Mouse (Mus musculus) G1E (cell line): ENCODE measurements around the gene Cyth1.

Experiments used
- CTCF ChIP-seq: IDR thresholded peaks from 2 replicates; pipeline ENCODE4 v1.5.1; 2012; ENCODE audit warnings: low read depth, low read length, inconsistent platforms, mixed read lengths
- GATA1 ChIP-seq: IDR thresholded peaks from 2 replicates; pipeline ENCODE4 v1.6.1; 2012; ENCODE audit warnings: borderline replicate concordance, low read length, inconsistent platforms, mixed read lengths
- POLR2AphosphoS5 ChIP-seq: IDR thresholded peaks from 2 replicates; pipeline ENCODE4 v1.6.1; 2012; ENCODE audit warnings: low read depth, low read length, inconsistent platforms; ENCODE audit not compliant: insufficient replicate concordance
- TAL1 ChIP-seq: conservative IDR thresholded peaks from 2 replicates; pipeline ENCODE4 v1.6.1; 2012; ENCODE audit warnings: low read depth, low read length, inconsistent platforms, mixed read lengths

GRCm38 (mm10) chr11:118091002-118091670, 157.3 kb downstream of the Cyth1 start:
- 0 out of 2 replicates have a peak, but pooled peaks have one; percentile 64 for TF ChIP-seq CTCF
- TF ChIP-seq TAL1, result no peak
- no peak for TF ChIP-seq POLR2AphosphoS5
- no peak for TF ChIP-seq GATA1
